Mouse (Mus musculus) forebrain, postnatal 0 days (tissue): Measurements from ENCODE around the gene Tmod1. TPM values are rescaled to one million over a fixed set of nuclear protein-coding genes. Genes with fewer than 3 reads are reported as not detected.

ENCODE experiments used
- ATAC-seq: fragments of 200-750 bp; cut with Nextera tagmentation; 2 replicates; pipeline ENCODE4 v1.8.0; 2017; ENCODE audit warnings: mild to moderate bottlenecking, moderate library complexity
- DNase-seq: peaks from one replicate; pipeline ENCODE4 v3.0.0-alpha.2; 2015
- H3K27ac ChIP-seq: fragments of 300-500 bp; sonication (generic); 2 replicates; pipeline ENCODE4 v1.5.1; 2014; ENCODE audit warnings: low read depth, mild to moderate bottlenecking, antibody characterized with exemption, low read length, moderate library complexity, mixed read lengths
- H3K27me3 ChIP-seq: fragments of 300-500 bp; sonication (generic); 2 replicates; pipeline ENCODE4 v1.6.1; 2014; ENCODE audit warnings: mild to moderate bottlenecking, low read length, mixed read lengths; ENCODE audit not compliant: insufficient read depth
- H3K36me3 ChIP-seq: fragments of 300-500 bp; sonication (generic); 2 replicates; pipeline ENCODE4 v1.6.1; 2014; ENCODE audit warnings: mild to moderate bottlenecking, moderate library complexity; ENCODE audit not compliant: insufficient read depth
- H3K4me1 ChIP-seq: fragments of 300-500 bp; sonication (generic); 2 replicates; pipeline ENCODE4 v1.6.1; 2014; ENCODE audit warnings: antibody characterized with exemption; ENCODE audit not compliant: insufficient read depth
- H3K4me2 ChIP-seq: fragments of 300-500 bp; sonication (generic); 2 replicates; pipeline ENCODE4 v1.6.1; 2014; ENCODE audit warnings: low read depth, mild to moderate bottlenecking, moderate library complexity
- H3K4me3 ChIP-seq: fragments of 300-500 bp; sonication (generic); 2 replicates; pipeline ENCODE4 v1.5.1; 2014; ENCODE audit warnings: low read depth, low read length, mixed read lengths
- H3K9ac ChIP-seq: fragments of 300-500 bp; sonication (generic); 2 replicates; pipeline ENCODE4 v1.6.1; 2014; ENCODE audit warnings: mild to moderate bottlenecking
- H3K9me3 ChIP-seq: fragments of 300-500 bp; sonication (generic); 2 replicates; pipeline ENCODE4 v1.6.1; 2016; ENCODE audit warnings: low read length
- CTCF ChIP-seq: sonication (generic); IDR thresholded peaks from 2 replicates; pipeline ENCODE4 v1.5.1; 2016; ENCODE audit warnings: antibody characterized with exemption, control low read depth, low read depth
- WGBS: fragments of 180-500 bp; shearing (Covaris S2); extraction: QIAGEN DNeasy Blood & Tissue Kit; methylation state at CpG from one replicate; pipeline ENCODE4 v1.1.7; 2014; 5-methylcytosine and 5-hydroxymethylcytosine counted together
- polyA plus RNA-seq: library from polyadenylated mRNA; unstranded; fragments of >200 nt; fragmentation: Nextera tagmentation; extraction: Ambion mirVana; gene quantifications from 2 replicates; pipeline ENCODE4 v1.2.1, GENCODE M21; 2015
- total RNA-seq: library from RNA; depleted of rRNA; stranded (reverse); fragments of >200 nt; gene quantifications from 2 replicates; pipeline ENCODE4 v1.2.3, GENCODE M21; 2014

The Tmod1 gene
- total and polyA plus RNA-seq, 2 experiments from 2014 or later, result 1.0 to 1.8 TPM

DNA sequence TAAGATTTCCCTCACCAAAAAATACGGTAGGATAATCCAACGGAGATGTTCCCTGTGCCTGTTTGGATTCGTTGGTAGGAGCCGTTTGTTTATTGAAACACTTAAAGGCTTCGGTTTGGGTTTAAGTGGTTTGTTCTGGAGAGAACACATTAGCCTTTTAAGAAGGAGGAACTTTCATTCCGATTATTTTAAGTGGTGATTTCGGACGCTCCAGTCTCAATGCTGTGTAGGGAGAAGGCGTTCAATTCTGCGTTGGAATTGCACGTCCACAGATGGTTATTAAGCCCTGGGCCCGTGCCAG lies 194 bp upstream of the Tmod1 start:
- no peak for ATAC-seq
- TF ChIP-seq CTCF, result no peak
- H3K36me3 ChIP-seq, result no peaks in the 10 kb centered on the region
- H3K27me3 ChIP-seq, result peaks cover 27% of the 10 kb centered on the region
- no peak overlapping the region for H3K27ac ChIP-seq
- H3K4me3 ChIP-seq, result peak overlapping the region; percentile 57
- peak overlapping the region; percentile 47; the same call in 1 of the 2 replicates for H3K9ac ChIP-seq
- H3K9me3 ChIP-seq, result no peaks in the 10 kb centered on the region
- H3K4me1 ChIP-seq, result no peaks in the 10 kb centered on the region
- H3K4me2 ChIP-seq, result peak overlapping the region; percentile 98
- WGBS, result 6% methylated on average over 12 of the region's 12 CpGs
- DNase-seq, result no peak

DNA sequence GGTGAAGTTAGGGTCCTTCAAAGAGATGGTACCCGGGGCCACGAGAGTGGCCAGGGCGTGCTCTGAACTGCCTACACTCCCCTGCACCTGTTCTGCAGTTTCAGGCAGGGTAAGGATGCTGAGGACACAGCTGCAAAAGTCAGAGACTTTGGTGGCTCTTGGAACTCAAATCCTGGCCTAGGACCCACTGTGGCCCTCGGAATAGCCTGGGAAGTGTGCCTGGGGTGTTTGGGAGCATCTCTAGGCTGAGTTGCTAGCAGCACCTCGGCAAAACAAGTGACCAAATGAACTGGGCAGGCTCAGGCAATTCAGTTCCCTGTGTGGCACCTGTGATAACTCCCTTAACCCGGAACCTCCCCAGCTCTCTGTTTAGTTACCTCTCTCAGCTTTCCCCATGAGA lies 1.2 kb downstream of the Tmod1 start:
- no peak for ATAC-seq
- no peaks in the 10 kb centered on the region for H3K9me3 ChIP-seq
- H3K27me3 ChIP-seq, result peaks cover 27% of the 10 kb centered on the region
- TF ChIP-seq CTCF, result no peak
- H3K9ac ChIP-seq, result no peak overlapping the region
- H3K27ac ChIP-seq, result no peak overlapping the region
- no peak for DNase-seq
- peak overlapping the region; percentile 57; the same call in 1 of the 2 replicates for H3K4me3 ChIP-seq
- 16% methylated on average over 6 of the region's 6 CpGs for WGBS
- peak overlapping the region; percentile 98; the same call in 1 of the 2 replicates for H3K4me2 ChIP-seq
- no peaks in the 10 kb centered on the region for H3K36me3 ChIP-seq
- H3K4me1 ChIP-seq, result no peaks in the 10 kb centered on the region

DNA sequence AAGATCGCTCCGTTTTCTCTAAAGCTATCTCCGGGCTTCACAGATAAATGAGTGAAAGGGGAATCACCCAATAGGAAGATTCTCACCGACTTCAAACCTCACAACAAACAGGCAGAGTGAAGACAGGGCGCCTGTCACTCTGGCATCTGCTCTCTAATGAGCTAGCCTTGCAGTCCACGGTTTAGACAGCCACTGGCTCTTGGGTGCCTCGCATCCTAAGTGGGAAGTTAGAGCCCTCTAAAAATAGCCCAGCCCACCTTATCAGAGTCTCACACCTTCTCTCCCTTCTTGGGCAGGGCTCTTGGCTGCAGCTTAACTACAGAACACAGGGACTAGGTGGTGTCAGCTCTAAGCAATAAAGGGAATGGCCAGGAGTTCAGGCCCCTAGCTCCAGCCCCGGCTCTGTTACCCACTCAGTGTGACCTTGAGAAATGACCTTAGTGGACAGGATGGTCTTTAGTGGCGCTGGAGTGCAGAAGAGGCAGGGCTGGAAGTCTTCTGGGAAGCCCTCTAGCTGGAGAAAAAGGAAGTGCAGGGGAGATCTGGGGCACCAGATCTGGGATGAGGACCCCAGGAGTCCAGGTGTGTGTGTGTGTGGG lies 2.0 kb downstream of the Tmod1 start:
- peak; percentile 64 for TF ChIP-seq CTCF
- H3K4me2 ChIP-seq, result no peak overlapping the region
- 24% methylated on average over 9 of the region's 9 CpGs for WGBS
- no peak for ATAC-seq
- H3K4me1 ChIP-seq, result no peaks in the 10 kb centered on the region
- no peak for DNase-seq
- no peak overlapping the region for H3K27ac ChIP-seq
- H3K4me3 ChIP-seq, result no peak overlapping the region
- H3K9me3 ChIP-seq, result no peaks in the 10 kb centered on the region
- no peak overlapping the region for H3K9ac ChIP-seq
- peaks cover 27% of the 10 kb centered on the region for H3K27me3 ChIP-seq
- no peaks in the 10 kb centered on the region for H3K36me3 ChIP-seq

DNA sequence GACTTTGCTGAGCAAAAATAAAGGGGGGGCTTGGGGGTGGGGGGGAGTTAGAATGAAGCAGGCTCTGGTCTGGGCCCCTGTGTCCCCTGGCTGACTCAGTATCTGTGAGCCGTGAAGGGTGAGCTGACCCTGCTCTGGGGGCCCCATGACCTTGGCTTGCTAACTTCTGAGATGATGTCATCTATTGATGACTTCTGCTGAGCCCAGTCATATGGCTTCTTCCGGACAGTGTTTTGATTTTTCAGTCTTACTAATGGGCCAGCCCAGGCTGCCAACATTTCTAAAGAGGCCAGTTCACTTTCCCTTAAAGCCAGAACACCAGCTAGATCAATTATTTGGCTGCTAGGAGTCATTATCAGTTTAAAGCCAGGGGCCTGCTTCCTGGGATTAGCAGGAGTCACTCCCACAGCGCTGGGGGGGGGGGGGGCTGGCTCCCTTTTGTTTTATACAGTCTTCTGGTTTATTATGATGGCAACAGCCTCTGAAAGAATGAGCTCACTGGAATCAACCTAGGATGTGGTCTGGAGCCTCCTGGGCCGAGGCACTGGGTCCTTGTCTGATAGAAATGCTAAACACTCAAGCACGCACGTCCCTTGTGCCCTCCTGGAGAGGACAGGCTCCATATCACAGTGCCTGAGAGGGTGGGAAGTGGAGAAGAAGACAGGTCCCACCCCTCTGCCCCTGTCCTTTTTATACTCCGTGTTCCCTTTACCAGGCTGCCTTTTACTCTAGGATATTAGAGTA lies 3.2 kb downstream of the Tmod1 start:
- ATAC-seq (no peak), DNase-seq (no peak)
- Histone ChIP-seq H3K4me2 (no peak overlapping the region), H3K36me3 (no peaks in the 10 kb centered on the region), H3K27ac (no peak overlapping the region), H3K9me3 (no peaks in the 10 kb centered on the region), H3K4me3 (no peak overlapping the region), H3K4me1 (no peaks in the 10 kb centered on the region), H3K27me3 (peaks cover 27% of the 10 kb centered on the region), H3K9ac (no peak overlapping the region)
- TF ChIP-seq CTCF, result no peak
- 22% methylated on average over 7 of the region's 7 CpGs for WGBS

DNA sequence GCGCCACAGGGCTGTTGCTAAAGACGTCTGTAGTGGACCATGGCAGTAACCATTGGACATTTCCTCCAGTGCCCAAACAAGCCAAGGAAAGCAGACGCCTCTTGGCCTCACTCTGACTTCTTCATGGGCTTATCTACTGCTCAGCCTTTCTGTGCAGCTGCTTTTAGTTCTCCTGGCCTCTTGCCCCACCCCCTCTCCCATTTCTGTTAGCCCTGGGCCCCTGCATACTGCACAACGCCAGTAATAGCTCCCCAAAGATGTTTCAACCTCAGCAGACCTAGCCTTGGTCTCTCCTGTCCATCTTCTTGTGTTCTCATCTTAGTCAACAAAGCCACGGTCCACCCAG lies 3.7 kb downstream of the Tmod1 start:
- Histone ChIP-seq H3K4me3 (no peak overlapping the region), H3K36me3 (no peaks in the 10 kb centered on the region), H3K27me3 (peaks cover 24% of the 10 kb centered on the region), H3K9ac (no peak overlapping the region), H3K4me2 (no peak overlapping the region), H3K9me3 (no peaks in the 10 kb centered on the region), H3K27ac (no peak overlapping the region), H3K4me1 (no peaks in the 10 kb centered on the region)
- DNase-seq, result no peak
- TF ChIP-seq CTCF, result no peak
- no peak for ATAC-seq
- WGBS, result 34% methylated on average over 5 of the region's 5 CpGs

DNA sequence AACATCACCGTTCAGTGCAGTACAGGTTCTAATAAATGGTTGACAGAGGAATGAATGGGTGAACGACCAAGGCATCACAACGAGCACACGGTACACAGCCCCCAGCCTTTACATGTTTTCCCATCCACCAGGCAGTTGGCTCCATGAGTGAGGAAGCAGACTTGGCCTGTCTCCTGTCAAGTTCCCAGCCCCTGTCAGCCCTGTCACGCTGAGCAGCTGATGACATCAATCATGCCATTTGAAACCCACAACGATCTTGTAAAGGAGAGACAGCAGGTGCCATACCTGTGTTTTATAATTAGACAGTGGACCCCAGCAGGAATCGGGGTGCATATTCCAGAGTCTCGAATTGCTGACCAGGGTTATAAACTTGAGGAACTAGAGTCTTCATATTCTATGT lies 4.6 kb downstream of the Tmod1 start:
- H3K9ac ChIP-seq, result no peak overlapping the region
- H3K9me3 ChIP-seq, result no peaks in the 10 kb centered on the region
- peaks cover 22% of the 10 kb centered on the region for H3K27me3 ChIP-seq
- WGBS, result 69% methylated on average over 8 of the region's 8 CpGs
- ATAC-seq, result no peak
- no peaks in the 10 kb centered on the region for H3K36me3 ChIP-seq
- no peaks in the 10 kb centered on the region for H3K4me1 ChIP-seq
- H3K27ac ChIP-seq, result no peak overlapping the region
- no peak overlapping the region for H3K4me3 ChIP-seq
- DNase-seq, result no peak
- TF ChIP-seq CTCF, result no peak
- no peak overlapping the region for H3K4me2 ChIP-seq

DNA sequence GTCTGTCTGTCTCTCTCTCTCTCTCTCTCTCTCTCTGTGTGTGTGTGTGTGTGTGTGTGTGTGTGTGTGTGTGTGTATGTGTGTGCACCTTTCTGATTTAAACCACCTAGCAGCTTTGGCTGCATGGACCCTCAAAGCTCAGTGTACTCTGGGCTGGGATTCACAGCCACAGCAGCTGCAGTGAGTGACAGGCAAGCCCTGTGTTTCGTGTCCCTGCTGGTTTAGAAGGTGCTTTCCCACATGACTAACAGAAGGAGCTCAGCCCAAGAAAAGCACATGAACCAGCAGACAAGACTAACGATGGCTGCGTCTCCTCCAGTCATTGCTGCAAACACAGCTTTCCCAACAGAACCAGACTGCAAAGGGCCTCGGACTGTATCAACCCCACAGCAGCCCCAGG lies 9.2 kb downstream of the Tmod1 start:
- 56% methylated on average over 4 of the region's 4 CpGs for WGBS
- DNase-seq, result no peak
- H3K27ac ChIP-seq, result no peak overlapping the region
- no peak for TF ChIP-seq CTCF
- no peak for ATAC-seq
- H3K4me2 ChIP-seq, result no peak overlapping the region
- no peaks in the 10 kb centered on the region for H3K36me3 ChIP-seq
- no peak overlapping the region for H3K9ac ChIP-seq
- no peak overlapping the region for H3K4me3 ChIP-seq
- H3K27me3 ChIP-seq, result no peaks in the 10 kb centered on the region
- H3K9me3 ChIP-seq, result no peaks in the 10 kb centered on the region
- H3K4me1 ChIP-seq, result no peaks in the 10 kb centered on the region
